Mouse (Mus musculus) lung, embryonic 14.5 days (tissue): Measurements from ENCODE around the gene Ldlr. TPM values are rescaled to one million over a fixed set of nuclear protein-coding genes. Genes with fewer than 3 reads are reported as not detected.
"Not testable (repeated sequence)": the region's sequence is repeated elsewhere in the genome, so short reads cannot be mapped to it uniquely, and the experiment has no call there.

Experiments
- ATAC-seq: fragments of 200-750 bp; cut with Nextera tagmentation; 2 replicates; pipeline ENCODE4 v1.8.0; 2017; ENCODE audit warnings: mild to moderate bottlenecking, moderate TSS enrichment, moderate library complexity; ENCODE audit not compliant: insufficient read depth
- DNase-seq: peaks from one replicate; pipeline ENCODE4 v3.0.0-alpha.2; 2015
- H3K27ac ChIP-seq: fragments of 300-500 bp; sonication (generic); 2 replicates; pipeline ENCODE4 v1.5.1; 2014; ENCODE audit warnings: low read depth, mild to moderate bottlenecking, moderate library complexity
- H3K27me3 ChIP-seq: fragments of 300-500 bp; sonication (generic); 2 replicates; pipeline ENCODE4 v1.6.1; 2014; ENCODE audit warnings: low read length, control low read depth; ENCODE audit not compliant: insufficient read depth
- H3K36me3 ChIP-seq: fragments of 300-500 bp; sonication (generic); 2 replicates; pipeline ENCODE4 v1.6.1; 2014; ENCODE audit warnings: control low read depth; ENCODE audit not compliant: insufficient read depth
- H3K4me1 ChIP-seq: fragments of 300-500 bp; sonication (generic); 2 replicates; pipeline ENCODE4 v1.6.1; 2014; ENCODE audit warnings: antibody characterized with exemption, control low read depth; ENCODE audit not compliant: insufficient read depth
- H3K4me2 ChIP-seq: fragments of 300-500 bp; sonication (generic); 2 replicates; pipeline ENCODE4 v1.6.1; 2014; ENCODE audit warnings: mild to moderate bottlenecking
- H3K4me3 ChIP-seq: fragments of 300-500 bp; sonication (generic); 2 replicates; pipeline ENCODE4 v1.5.1; 2014; ENCODE audit warnings: low read depth, low read length
- H3K9ac ChIP-seq: fragments of 300-500 bp; sonication (generic); 2 replicates; pipeline ENCODE4 v1.6.1; 2014
- H3K9me3 ChIP-seq: fragments of 300-500 bp; sonication (generic); 2 replicates; pipeline ENCODE4 v1.6.1; 2016; ENCODE audit warnings: low read depth, low read length, control low read depth
- CTCF ChIP-seq: IDR thresholded peaks from 2 replicates; pipeline ENCODE4 v1.5.1; 2016; ENCODE audit warnings: antibody characterized with exemption, low read depth
- WGBS: fragments of 180-500 bp; shearing (Covaris S2); extraction: QIAGEN DNeasy Blood & Tissue Kit; methylation state at CpG from one replicate; pipeline ENCODE4 v1.1.7; 2014; 5-methylcytosine and 5-hydroxymethylcytosine counted together
- polyA plus RNA-seq: library from polyadenylated mRNA; unstranded; fragments of >200 nt; fragmentation: Nextera tagmentation; extraction: Ambion mirVana; gene quantifications from 2 replicates; pipeline ENCODE4 v1.2.1, GENCODE M21; 2014

The Ldlr gene
- polyA plus RNA-seq, 1 experiment from 2014 or later = 24.4 TPM

DNA sequence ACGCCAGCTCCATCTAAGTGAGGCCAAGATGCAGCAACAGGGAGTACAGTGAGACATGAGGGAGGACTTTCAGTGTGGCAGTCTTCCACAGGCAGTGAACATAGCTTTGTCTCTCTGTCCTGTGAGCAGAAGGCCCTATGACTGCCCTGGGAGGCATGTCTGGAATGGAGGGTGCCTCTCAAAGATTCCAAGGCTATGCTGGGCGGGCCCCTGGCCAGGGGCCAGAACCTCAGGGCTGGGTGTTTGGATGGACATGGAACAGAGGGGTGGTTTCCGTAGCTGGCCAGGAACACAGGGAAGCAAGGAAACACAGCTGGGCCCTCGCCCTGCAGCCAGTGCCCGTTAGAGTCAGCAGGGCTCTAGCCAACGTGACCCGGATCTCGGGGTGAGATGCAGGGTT, 68.6 kb downstream of the Ldlr start:
- Histone ChIP-seq H3K36me3 (peaks cover 84% of the 10 kb centered on the region), H3K9me3 (no peaks in the 10 kb centered on the region), H3K9ac (no peak overlapping the region), H3K4me3 (0 out of 2 replicates have a peak overlapping the region, but pooled peaks have one; percentile 10), H3K4me1 (peaks cover 21% of the 10 kb centered on the region), H3K27me3 (no peaks in the 10 kb centered on the region), H3K4me2 (peak overlapping the region; percentile 41; the same call in 1 of the 2 replicates), H3K27ac (peak overlapping the region; percentile 63; the same call in 1 of the 2 replicates)
- peak; percentile 67; the same call in 1 of the 2 replicates for ATAC-seq
- no peak for TF ChIP-seq CTCF
- DNase-seq = peak; percentile 88
- 51% methylated on average over 8 of the region's 8 CpGs for whole genome bisulfite sequencing

DNA sequence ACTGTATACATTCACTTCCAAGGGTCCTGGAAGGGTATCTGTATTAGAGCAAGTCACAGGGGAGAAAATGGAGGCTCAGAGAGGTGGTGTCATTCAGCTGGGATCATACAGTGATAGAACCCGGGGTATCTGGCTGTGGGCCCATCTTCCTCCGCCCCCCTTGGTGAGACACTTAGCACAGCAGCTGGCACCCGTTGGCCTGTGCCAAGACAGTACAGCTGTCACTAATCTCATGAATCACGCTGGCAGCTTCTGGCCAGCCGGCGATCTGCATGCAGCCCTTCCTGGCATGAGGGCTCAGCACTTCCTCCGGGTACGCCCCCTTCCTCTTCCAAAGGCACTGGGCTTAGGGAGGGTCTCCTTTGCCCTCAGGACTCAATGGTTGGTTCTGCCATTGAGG, 69.4 kb downstream of the Ldlr start:
- Histone ChIP-seq H3K27ac (peak overlapping the region; percentile 63), H3K4me1 (peaks cover 25% of the 10 kb centered on the region), H3K9me3 (no peaks in the 10 kb centered on the region), H3K4me2 (peak overlapping the region; percentile 41), H3K36me3 (peaks cover 76% of the 10 kb centered on the region), H3K4me3 (peak overlapping the region; percentile 10; the same call in 1 of the 2 replicates), H3K27me3 (no peaks in the 10 kb centered on the region), H3K9ac (no peak overlapping the region)
- peak; percentile 45 for ATAC-seq
- peak; percentile 81 for DNase-seq
- WGBS = 32% methylated on average over 8 of the region's 8 CpGs
- no peak for TF ChIP-seq CTCF

DNA sequence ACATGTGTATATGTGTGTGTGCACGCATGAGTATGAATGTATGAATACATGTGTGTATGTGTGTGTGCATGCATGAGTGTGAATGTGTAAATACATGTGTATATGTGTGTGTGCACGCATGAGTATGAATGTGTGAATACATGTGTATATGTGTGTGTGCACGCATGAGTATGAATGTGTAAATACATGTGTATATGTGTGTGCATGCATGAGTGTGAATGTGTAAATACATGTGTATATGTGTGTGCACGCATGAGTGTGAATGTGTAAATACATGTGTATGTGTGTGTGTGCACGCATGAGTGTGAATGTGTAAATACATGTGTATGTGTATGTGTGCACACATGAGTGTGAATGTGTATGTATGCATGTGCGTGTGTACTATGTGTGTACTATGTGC, 70.2 kb downstream of the Ldlr start:
- DNase-seq, H3K4me3 ChIP-seq, ATAC-seq, H3K27me3 ChIP-seq, H3K9me3 ChIP-seq, H3K4me2 ChIP-seq, H3K9ac ChIP-seq, H3K27ac ChIP-seq: not testable (repeated sequence)
- Histone ChIP-seq H3K4me1 (peaks cover 25% of the 10 kb centered on the region), H3K36me3 (peaks cover 68% of the 10 kb centered on the region)
- WGBS = 95% methylated on average over 6 of the region's 6 CpGs

DNA sequence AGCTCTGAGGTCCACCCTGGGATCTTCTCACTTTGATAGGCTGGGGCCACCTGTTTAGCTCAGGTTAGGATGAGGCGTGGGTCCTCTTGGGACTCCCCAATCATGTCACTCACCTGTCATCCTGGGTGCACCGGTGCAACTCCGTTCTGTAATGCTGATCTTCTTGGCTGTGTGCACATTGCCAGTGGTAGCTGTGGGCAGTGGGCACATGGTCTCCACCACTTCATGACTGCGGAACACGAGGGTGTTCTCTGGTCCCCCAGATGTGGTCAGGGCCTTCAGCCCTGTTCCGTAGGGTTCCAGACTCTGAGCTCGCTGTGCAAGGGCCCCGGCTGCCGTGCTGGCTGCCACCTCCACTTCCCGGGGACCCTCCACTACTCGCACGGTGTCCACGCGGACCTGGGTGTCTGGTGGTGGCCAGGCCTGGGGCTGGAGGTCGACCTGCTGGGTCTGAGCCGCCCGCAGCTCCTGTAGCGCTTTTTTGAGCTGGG, 71.1 kb downstream of the Ldlr start:
- TF ChIP-seq CTCF = no peak
- H3K4me3 ChIP-seq = no peak overlapping the region
- no peaks in the 10 kb centered on the region for H3K9me3 ChIP-seq
- DNase-seq = no peak
- H3K4me1 ChIP-seq = peaks cover 25% of the 10 kb centered on the region
- no peak for ATAC-seq
- H3K27me3 ChIP-seq = no peaks in the 10 kb centered on the region
- WGBS = 90% methylated on average over 18 of the region's 18 CpGs
- no peak overlapping the region for H3K4me2 ChIP-seq
- no peak overlapping the region for H3K27ac ChIP-seq
- no peak overlapping the region for H3K9ac ChIP-seq
- H3K36me3 ChIP-seq = peaks cover 60% of the 10 kb centered on the region

DNA sequence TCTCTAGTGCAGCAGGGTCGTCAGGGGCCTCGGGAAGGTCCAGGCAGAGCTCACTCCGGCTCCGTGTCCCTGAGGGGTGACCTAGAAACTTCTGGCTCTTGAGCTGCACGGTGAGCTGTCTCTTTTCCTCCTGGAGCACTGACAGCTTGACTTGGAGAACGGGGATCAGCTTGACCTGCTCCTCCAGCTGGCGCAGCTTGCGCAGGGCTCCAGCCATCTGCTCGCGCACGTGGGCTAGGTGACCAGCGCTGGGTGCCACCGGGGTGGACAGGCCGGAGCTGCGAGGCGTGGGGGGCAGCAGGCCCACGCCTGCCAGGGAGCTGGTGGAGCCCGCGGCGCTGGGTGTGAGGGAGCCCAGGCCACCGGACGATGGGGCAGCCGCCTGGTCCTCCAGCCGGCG, 71.6 kb downstream of the Ldlr start:
- H3K27me3 ChIP-seq = no peaks in the 10 kb centered on the region
- H3K9ac ChIP-seq = no peak overlapping the region
- no peak for TF ChIP-seq CTCF
- H3K4me1 ChIP-seq = peaks cover 25% of the 10 kb centered on the region
- DNase-seq = no peak
- ATAC-seq = no peak
- no peak overlapping the region for H3K27ac ChIP-seq
- H3K36me3 ChIP-seq = peaks cover 54% of the 10 kb centered on the region
- WGBS = 95% methylated on average over 25 of the region's 25 CpGs
- no peak overlapping the region for H3K4me2 ChIP-seq
- no peaks in the 10 kb centered on the region for H3K9me3 ChIP-seq
- H3K4me3 ChIP-seq = no peak overlapping the region

DNA sequence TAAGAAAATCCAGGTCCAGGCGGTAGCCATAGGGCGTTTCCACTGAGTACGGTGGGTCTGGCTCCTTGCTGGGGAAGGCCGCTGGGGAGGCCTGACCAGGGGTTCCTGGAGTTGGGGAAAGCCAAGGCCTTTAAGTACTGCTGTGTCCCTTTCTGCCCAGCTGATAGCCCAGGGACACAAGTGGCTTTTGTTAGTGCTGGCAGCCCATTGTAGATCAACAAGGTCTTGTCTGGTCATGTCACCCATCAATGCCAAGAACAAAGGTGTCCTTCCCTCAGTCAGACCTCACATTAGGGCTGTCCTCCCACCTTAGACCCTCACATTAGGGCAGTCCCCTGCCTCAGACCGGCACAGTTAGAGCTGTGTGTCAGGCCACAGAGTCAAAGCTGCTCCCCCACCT, 72.3 kb downstream of the Ldlr start:
- Histone ChIP-seq H3K9ac (peak overlapping the region; percentile 6; the same call in 1 of the 2 replicates), H3K4me2 (peak overlapping the region; percentile 74), H3K4me1 (peaks cover 25% of the 10 kb centered on the region), H3K4me3 (peak overlapping the region; percentile 83; the same call in 1 of the 2 replicates), H3K27ac (peak overlapping the region; percentile 96; the same call in 1 of the 2 replicates), H3K36me3 (peaks cover 51% of the 10 kb centered on the region), H3K9me3 (no peaks in the 10 kb centered on the region), H3K27me3 (no peaks in the 10 kb centered on the region)
- TF ChIP-seq CTCF = no peak
- DNase-seq = no peak
- ATAC-seq = no peak
- 72% methylated on average over 5 of the region's 5 CpGs for WGBS

DNA sequence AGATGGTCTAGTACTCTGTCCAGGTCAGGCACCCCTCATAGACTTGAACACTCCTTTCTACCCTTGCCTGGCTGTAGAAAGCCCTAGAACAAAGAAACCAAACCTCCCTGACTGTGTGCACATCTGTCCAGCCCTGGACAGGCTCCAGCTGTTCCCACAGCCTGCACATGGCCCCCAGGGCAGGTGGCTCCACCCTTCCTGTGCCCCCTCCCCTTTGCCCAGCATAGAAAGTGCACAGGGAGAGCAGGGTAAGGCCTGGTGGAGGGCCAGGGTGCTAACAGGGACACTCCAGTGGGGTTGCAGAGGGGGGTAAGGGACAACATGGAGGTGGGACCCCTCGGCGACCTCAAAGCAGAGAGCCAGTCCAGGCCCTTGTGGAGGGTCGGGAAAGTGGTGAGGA, 73.0 kb downstream of the Ldlr start:
- H3K4me2 ChIP-seq = peak overlapping the region; percentile 74
- H3K27me3 ChIP-seq = no peaks in the 10 kb centered on the region
- DNase-seq (peak; percentile 53), ATAC-seq (no peak)
- H3K4me3 ChIP-seq = peak overlapping the region; percentile 83; the same call in 1 of the 2 replicates
- H3K36me3 ChIP-seq = peaks cover 55% of the 10 kb centered on the region
- H3K9ac ChIP-seq = peak overlapping the region; percentile 6
- H3K4me1 ChIP-seq = peaks cover 25% of the 10 kb centered on the region
- H3K9me3 ChIP-seq = no peaks in the 10 kb centered on the region
- 29% methylated on average over 3 of the region's 3 CpGs for WGBS
- peak overlapping the region; percentile 96; the same call in 1 of the 2 replicates for H3K27ac ChIP-seq
- no peak for TF ChIP-seq CTCF
